Mouse (Mus musculus) E14TG2a.4 (cell line): ENCODE results near the gene Slc26a1.
A peak's percentile ranks its signal among the peaks of the same experiment; 100 is the strongest.

Source experiments
- H3K27me3 ChIP-seq: 2 replicates; pipeline ENCODE4 v1.6.1; 2014; ENCODE audit warnings: low read length, control low read depth; ENCODE audit not compliant: insufficient read depth
- H3K36me3 ChIP-seq: 2 replicates; pipeline ENCODE4 v1.6.1; 2014; ENCODE audit warnings: low read length, control low read depth; ENCODE audit not compliant: insufficient read depth
- H3K4me1 ChIP-seq: replicated peaks from 2 replicates; pipeline ENCODE4 v1.6.1; 2014; ENCODE audit warnings: low read depth, low read length, control low read depth
- H3K4me3 ChIP-seq: replicated peaks from 2 replicates; pipeline ENCODE4 v1.5.1; 2014; ENCODE audit warnings: mild to moderate bottlenecking, low read length
- H3K9me3 ChIP-seq: 2 replicates; pipeline ENCODE4 v1.6.1; 2014; ENCODE audit warnings: low read length, control low read depth
- CTCF ChIP-seq: conservative IDR thresholded peaks from 2 replicates; pipeline ENCODE4 v1.5.1; 2014; ENCODE audit warnings: low read length
- NANOG ChIP-seq: IDR thresholded peaks from 2 replicates; pipeline ENCODE4 v1.6.1; 2014; ENCODE audit warnings: borderline replicate concordance, low read length, mixed read lengths
- POU5F1 ChIP-seq: IDR thresholded peaks from 2 replicates; pipeline ENCODE4 v1.6.1; 2014; ENCODE audit warnings: low read length, borderline replicate concordance

Gene Slc26a1

DNA sequence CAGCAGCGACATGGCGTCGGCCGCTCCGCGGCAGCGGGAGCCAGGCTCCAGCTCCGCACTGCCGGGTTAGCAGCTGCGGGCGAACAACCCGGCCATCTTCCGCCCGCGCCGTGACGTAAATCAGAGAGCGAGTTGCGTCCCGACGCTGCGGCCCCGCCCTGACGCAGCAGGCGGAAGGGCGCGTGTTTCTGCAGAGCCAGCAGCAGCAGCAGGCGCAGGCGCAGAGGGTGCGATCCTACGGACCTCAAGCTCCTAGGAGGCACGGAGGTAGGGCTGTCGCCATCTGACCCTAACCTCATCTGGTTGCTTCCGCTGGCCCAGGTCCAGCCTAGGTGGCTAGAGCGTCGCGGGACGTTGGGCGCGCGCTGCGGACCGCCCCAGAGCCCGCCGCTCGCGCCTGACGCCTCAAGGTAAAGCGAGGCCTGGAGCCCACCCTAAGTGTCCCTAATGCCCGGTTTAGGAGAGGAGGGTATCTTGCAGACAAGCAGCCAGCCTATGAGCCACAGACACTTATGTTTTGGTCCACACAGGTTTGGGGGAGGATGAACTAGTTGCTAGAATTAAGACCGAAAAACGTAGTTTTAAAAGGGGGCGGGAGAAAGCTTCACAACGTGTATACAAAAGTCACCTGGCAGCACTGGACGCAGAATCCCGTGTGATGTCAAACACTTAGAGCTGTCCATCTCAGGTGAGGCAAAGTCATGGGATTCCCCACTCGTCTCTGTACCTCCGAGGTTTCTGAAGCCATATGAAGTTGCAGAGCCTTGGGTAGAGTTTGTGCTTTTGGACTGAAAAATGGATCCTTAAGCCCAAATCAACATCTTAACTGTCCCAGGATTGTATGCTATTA lies 45.5 kb downstream of the Slc26a1 start, which contains the start of the genes Gak and Tmem175:
Gene Gak (minus strand): TSS at position 122 of the 850 bp plus-strand sequence.
Gene Tmem175 (plus strand): TSS at position 137 of the 850 bp plus-strand sequence.
- peak within 1 kb of the TSS; percentile 92 for H3K4me3 ChIP-seq
- no peak for TF ChIP-seq POU5F1
- TF ChIP-seq NANOG, result no peak
- no peak for TF ChIP-seq CTCF
- peaks cover 25% of the 10 kb centered on the region for H3K4me1 ChIP-seq
- no peaks in the 10 kb centered on the region for H3K27me3 ChIP-seq
- no peaks in the 10 kb centered on the region for H3K9me3 ChIP-seq
- H3K36me3 ChIP-seq, result no peaks in the 10 kb centered on the region

DNA sequence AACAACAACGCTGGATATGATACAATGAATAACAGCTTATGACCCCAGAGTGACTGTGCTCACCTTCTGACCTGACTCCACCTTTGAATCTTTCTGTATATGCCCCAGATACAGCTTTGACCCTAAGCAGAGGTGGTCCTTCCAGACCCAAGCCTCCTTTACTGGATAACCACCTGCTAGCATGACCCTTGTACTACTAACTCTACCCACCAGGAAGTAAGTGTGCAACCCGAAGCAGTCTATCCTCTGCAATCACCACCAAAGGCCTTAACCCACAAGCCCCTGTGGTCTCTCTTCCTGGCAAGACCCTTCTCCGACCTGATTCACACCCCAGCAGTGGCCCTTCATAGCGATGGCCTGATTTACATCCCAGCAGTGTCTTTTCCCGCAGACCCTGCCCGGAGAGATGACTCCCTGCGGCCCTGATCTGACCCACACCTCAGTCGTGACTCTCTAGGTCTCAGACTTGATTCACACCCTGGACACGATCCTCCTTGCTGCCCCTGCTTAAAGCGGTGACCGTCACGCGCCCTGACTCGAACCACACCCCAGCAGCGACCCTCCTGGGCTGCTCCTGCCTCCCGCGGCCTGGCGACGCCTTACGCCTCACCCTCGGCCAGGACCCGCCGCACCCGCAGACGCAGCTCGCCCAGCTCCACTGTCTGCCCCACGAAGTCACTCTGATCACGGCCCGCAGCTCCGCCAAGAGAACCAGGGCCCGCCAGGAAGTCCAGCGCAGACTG lies 46.3 kb downstream of the Slc26a1 start:
- Histone ChIP-seq H3K4me1 (peaks cover 25% of the 10 kb centered on the region), H3K27me3 (no peaks in the 10 kb centered on the region), H3K36me3 (peaks cover 7% of the 10 kb centered on the region), H3K4me3 (peak overlapping the region; percentile 92), H3K9me3 (no peaks in the 10 kb centered on the region)
- TF ChIP-seq NANOG (no peak), CTCF (no peak), POU5F1 (no peak)

DNA sequence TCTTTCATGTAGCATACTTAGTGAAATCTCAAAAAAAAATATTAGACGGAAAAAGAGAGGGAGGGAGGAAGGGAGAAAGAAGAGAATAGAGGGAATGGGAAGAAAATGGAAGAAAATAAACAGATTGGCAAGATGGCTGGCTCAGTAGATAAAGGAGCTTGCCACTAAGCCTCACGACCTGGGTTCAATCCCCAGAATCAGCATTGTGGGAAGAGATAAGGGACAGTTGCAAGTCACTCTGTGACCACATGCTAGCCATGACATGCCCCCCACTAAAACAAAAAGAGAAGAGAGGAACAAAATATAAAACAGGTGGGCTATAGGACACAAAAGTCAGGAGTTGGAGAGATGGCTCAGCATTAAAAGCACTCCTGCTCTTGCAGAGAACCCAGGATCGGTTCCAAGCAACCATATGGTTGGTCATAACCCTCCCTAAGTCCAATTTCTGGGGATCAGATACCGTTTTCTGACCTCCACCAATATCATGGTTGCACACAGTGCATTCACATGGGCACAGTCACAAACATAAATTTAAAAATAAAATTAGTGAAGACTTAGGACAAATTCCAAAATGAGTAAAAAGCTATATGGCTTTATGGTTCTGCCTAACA lies 49.2 kb downstream of the Slc26a1 start:
- Histone ChIP-seq H3K4me3 (no peak overlapping the region), H3K9me3 (no peaks in the 10 kb centered on the region), H3K4me1 (peaks cover 25% of the 10 kb centered on the region), H3K27me3 (no peaks in the 10 kb centered on the region), H3K36me3 (peaks cover 35% of the 10 kb centered on the region)
- TF ChIP-seq POU5F1 (no peak), NANOG (no peak), CTCF (no peak)

DNA sequence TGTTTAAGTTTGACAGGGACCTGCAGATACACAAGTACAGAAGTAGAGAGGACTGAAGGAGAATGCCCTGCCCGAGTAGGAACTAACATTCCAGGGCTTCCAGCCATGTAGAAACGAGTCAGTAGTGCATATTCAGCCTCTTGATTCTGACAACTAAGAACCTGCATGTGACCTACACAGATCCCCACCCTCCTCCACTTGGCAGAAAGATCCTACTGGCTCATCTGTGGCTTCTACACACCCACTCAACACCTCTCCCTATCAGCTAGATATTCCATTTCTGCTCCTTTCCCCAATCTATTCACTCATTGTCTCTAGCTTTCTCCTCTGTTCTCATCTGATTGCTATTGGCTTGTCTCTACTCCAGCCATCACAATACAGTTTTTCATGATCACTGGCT lies 53.5 kb downstream of the Slc26a1 start:
- Histone ChIP-seq H3K36me3 (peaks cover 63% of the 10 kb centered on the region), H3K27me3 (no peaks in the 10 kb centered on the region), H3K9me3 (no peaks in the 10 kb centered on the region), H3K4me1 (no peaks in the 10 kb centered on the region), H3K4me3 (no peak overlapping the region)
- TF ChIP-seq NANOG, result no peak
- no peak for TF ChIP-seq POU5F1
- no peak for TF ChIP-seq CTCF
